Mouse (Mus musculus) thymus, postnatal 36 days (tissue): ENCODE data around the gene Qrich2.
A peak's percentile ranks its signal among the peaks of the same experiment; 100 is the strongest.
"Not testable (repeated sequence)": the region's sequence is repeated elsewhere in the genome, so short reads cannot be mapped to it uniquely, and the experiment has no call there.

Experiments
- DNase-seq, 2 experiments: peaks; one replicate each; pipeline ENCODE4 v3.0.0; 2022; ENCODE audit warnings: mixed read lengths in 2 of 2

The Qrich2 gene

GRCm38 (mm10) chr11:116466141-116466540, at the start of gene Qrich2:
Qrich2 (minus strand) TSS chr11:116466241.
- no peak for DNase-seq

DNA sequence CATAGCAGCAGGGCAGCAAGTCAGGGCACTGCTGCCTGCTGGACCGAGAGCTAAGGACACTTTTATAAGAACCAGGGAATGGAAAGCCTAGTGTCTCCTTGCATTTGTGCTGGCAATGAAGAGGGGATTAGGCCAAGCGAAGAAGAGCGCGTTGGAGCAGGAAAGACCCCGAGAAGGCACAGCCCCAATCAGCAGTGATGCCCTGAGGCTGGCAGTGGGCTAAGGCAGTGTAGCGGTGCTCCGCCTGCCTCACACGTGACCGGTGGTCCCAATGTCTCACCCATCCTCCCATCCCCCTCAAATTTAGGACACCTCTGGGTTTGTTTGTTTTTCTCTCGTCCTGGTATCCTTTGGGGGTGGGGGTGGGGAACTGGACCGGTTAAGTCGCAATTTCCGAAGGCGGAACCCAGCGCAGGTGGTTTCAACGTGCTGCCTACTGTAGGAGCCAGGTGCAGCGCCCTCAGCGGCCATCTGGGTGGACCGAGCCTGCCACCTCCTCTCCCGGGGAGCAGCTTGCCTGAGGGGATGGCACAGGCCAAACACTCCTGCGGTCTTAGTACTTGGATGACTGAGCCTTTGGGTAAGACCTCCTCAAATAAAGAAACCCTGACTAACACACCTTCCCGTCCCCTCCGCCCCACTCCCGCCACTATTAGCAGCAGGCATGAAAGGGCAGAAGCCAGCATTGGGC, 49.4 kb upstream of the Qrich2 start:
- DNase-seq, result no peak

DNA sequence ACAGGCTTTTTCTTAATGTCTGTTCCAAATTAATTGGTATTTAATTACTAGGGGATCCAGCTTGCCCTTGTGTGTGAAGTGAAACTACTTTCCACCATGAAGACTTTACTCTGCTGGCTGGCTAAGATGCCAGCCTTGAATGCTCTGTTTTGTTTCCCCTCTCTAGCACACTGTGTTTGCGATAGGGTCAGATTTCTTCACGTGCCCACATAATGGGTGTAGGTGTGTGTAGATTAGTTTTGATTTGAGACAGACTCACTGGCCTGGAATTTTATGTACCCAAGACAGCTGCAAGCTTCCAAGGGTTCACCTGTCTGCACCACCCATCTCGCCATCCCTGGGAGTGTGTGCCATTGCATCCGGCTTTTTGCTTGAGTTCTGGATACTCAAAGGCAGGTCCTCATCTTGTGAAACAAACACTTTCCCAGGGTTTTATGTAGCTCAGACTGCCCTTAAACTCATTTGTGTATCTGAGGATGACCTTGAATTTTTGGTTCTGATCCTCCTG, 47.5 kb upstream of the Qrich2 start:
- DNase-seq, result no peak

GRCm38 (mm10) chr11:116512987-116513386, 46.9 kb upstream of the Qrich2 start:
- DNase-seq, result no peak

DNA sequence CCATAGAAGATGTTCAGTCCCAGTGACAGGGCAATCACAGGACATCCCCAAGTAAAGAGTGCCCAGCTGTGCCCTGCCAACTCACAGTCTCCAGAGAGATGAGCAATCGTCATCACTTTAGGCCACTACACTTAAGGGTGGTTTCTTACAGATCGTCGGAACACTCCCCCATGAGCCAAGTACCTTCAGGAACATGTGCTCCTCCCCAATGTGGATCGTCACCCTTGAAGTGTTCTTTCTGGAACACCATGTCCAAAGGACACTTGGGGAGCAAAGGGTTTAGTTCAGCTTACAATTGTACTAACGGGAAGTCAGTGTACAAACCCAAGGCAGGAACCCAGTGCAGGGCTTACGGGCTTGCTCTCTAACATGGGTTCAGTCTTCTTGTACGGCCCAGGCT, 46.1 kb upstream of the Qrich2 start:
- DNase-seq, result no peak

GRCm38 (mm10) chr11:116511301-116511868, 45.3 kb upstream of the Qrich2 start:
- DNase-seq, result no peak

GRCm38 (mm10) chr11:116508689-116509088, 42.6 kb upstream of the Qrich2 start:
- DNase-seq, result no peak

- no peak for DNase-seq
Observed at GRCm38 (mm10) chr11:116506151-116506875, 40.3 kb upstream of the Qrich2 start.

DNA sequence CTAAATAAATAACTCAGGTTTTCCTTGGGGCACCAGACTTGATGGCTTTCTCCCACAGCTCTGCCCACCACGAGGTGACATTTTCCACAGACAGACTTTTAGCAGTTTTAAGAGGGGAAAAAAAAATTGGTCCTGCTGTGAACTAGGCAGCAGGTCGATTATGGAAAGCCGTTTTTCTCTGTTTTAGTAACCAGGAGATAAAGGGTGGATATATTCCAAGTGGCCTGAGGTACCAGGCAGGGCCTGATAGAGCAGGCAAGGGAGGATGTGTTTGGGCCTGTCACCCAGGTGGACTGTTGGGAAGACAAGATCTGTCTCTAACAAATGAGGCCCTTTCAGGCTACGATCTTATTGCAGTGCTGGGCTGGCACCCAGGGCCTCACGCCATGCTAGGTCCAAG, 39.5 kb upstream of the Qrich2 start:
- no peak for DNase-seq

- DNase-seq, result no peak
Observed at GRCm38 (mm10) chr11:116504516-116504915, 38.5 kb upstream of the Qrich2 start.

GRCm38 (mm10) chr11:116501005-116501746, 35.1 kb upstream of the Qrich2 start:
- DNase-seq, result no peak

DNA sequence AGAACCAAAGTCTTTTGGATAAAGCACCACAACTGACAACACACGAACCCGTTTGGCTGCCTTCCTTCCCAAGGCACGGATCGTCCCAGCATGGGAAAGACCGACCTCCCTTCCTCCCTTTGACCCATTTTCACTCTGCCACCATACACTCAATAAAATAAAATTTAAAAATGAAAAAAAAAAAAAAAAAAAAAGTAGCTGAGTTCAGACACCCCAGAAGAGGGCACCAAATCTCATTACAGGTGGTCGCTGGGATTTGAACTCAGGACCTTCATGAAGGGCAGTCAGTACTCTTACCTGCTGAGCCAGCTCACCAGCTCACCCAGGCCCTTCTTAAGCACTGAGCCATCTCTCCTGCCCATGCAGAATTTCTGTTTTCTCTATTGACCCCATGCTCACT, 33.0 kb upstream of the Qrich2 start:
- DNase-seq, result no peak

- DNase-seq, result no peak
Observed at GRCm38 (mm10) chr11:116498596-116498995, 32.6 kb upstream of the Qrich2 start.

DNA sequence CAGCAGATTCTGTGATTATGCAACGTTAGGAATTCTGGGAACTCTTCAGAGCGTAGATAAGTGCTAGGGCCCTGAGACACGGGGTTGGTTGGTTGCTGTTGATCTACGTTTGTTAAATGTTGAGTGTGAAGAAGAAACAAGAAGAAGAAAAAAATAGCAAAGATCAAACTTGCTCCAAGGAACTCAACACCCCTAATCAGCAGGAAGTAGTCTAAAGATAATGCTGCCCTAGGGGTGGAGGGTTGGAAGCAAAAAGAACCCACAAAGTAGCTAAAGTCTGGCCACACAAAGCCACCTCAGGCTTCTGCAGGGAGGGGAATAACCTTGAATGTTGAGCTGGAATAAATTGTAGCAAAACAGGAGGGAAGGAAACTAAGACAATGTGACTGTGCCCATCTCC, 31.3 kb upstream of the Qrich2 start:
- DNase-seq, result no peak

GRCm38 (mm10) chr11:116494474-116495174, 28.6 kb upstream of the Qrich2 start:
- DNase-seq, result no peak

- peak; percentile 33 to 49 for DNase-seq
Observed at GRCm38 (mm10) chr11:116493795-116494252, 27.8 kb upstream of the Qrich2 start, which contains the start of gene Prpsap1. Prpsap1 (minus strand) TSS chr11:116494202.

DNA sequence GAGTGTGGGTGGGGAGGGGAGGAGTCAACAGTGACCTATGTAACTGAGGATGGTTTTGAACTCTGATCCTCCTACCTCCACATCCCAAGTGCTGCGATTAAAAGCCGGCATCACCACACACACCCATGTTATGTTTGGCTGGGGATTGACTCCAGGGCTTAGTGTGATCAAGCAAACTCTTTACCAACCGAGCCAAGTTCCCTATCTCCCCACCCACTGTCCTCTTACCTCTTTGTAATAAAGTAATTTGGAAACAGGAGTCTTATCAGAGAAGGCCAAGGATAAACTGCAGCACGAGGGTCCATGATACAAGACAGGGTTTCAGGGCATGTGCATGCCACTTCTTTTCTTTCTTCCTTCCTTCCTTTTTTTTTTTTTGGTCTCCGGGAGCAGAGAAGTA, 27.1 kb upstream of the Qrich2 start:
- DNase-seq, result no peak

- DNase-seq, result not testable (repeated sequence)
Observed at GRCm38 (mm10) chr11:116492507-116492906, 26.5 kb upstream of the Qrich2 start.

DNA sequence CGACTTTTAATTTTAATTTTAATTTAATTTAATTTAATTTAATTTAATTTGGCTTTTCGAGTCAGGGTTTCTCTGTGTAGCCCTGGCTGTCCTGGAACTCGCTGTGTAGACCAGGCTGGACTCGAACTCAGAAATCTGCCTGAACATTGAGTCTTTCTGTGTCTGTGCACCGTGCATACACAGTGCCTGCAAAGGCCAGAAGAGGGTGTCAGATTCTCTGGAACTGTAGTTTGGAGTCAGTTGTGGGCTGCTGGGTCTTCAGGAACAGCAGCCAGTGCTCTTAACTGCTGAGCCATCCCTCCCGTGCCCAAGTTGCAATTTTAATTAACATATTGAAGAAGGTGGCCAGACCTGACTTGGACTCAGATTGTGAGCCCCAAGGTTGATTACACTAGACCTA, 25.3 kb upstream of the Qrich2 start:
- no peak for DNase-seq

DNA sequence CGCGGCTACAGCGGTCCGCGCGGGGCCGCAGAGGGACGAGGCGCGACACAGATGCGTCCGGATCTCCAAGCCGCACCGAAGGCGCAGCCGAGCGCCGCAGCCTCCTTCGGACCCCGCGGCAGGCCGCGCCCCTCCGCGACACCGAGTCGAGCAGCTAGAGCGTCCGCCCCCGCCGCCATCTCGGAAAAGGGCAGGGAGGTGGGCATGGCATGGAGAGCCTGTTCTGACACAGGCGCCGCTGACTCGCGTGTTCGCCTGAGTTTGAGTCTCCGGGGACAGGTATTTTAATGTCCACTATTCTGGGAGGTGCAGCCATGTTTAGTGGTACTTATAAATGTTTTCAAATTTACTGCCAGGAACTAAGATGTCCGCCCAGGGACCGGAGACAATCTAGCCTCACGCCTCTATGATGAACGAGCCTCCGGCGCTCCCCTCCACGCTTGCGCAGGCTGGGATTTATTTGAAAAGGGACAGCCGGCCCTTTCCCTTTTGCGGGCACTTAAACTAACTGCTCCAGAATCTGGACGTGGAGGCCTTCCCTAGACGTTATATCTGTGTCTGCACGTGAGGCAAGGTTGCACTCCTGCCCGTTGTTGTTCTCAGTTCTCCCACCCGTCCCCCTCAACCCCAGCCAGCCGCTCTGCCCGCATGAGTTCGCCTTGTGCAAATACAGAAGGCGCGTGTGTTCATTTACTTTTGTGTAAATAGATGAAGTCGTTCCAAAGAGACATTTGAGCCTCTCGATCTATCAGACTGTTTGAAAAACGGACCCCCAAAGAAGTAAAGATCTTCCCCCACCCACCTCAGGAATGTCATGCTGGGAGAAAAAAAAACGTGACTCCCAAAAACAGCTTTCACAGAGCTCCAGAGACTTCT, 24.4 kb upstream of the Qrich2 start:
- DNase-seq, result peak; percentile 87 to 88

DNA sequence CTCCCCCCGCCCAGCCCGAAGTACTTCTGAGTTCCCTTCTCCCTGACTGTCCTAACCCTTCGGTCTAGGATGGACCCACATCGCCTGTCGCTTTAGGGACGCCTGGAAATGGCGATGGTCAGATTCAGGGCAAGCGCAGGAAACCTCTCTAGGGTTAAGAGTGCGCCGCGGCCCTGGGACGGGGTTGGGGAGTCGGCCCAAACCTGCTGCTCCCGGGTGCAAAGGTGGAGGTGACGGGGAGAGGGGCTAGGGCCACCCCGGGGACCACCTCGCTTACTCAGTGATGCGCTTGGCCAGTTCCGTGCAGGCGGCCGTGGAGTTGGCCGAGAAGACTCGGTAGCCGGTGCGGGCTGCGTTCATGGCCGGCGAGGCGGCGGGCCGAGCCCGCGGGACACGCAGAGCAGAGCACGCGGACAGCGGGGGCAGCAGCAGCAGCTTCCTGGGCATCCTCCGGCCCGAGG, 23.8 kb upstream of the Qrich2 start:
- no peak for DNase-seq
